Mouse (Mus musculus): Measurements from ENCODE around the gene Plekha6.
"Not testable (repeated sequence)": the region's sequence is repeated elsewhere in the genome, so short reads cannot be mapped to it uniquely, and the experiment has no call there.

Gene Plekha6

GRCm38 (mm10) chr1:133323333-133323732 lies 159.3 kb downstream of the Plekha6 start:
- no peak for DNase-seq (ENCODE audit: low spot score)

- no peak for DNase-seq (ENCODE audit: low spot score)
Measured at GRCm38 (mm10) chr1:133325951-133326350, 161.9 kb downstream of the Plekha6 start.

GRCm38 (mm10) chr1:133327094-133327493 lies 163.1 kb downstream of the Plekha6 start:
- no peak for DNase-seq (ENCODE audit: low spot score)

- DNase-seq (ENCODE audit: low spot score) = no peak
Measured at GRCm38 (mm10) chr1:133328299-133328795, 164.3 kb downstream of the Plekha6 start.

- no peak for DNase-seq (ENCODE audit: low spot score)
Measured at GRCm38 (mm10) chr1:133328896-133329637, 165.1 kb downstream of the Plekha6 start.

GRCm38 (mm10) chr1:133329638-133329964 lies 165.6 kb downstream of the Plekha6 start:
- no peak for DNase-seq (ENCODE audit: low spot score)

- no peak for DNase-seq (ENCODE audit: low spot score)
Measured at GRCm38 (mm10) chr1:133331142-133331541, 167.1 kb downstream of the Plekha6 start.

- DNase-seq (ENCODE audit: low spot score) = no peak
Measured at GRCm38 (mm10) chr1:133332656-133333430, 168.8 kb downstream of the Plekha6 start.

GRCm38 (mm10) chr1:133333937-133334336 lies 169.9 kb downstream of the Plekha6 start:
- no peak for DNase-seq (ENCODE audit: low spot score)

GRCm38 (mm10) chr1:133340403-133340802 lies 176.4 kb downstream of the Plekha6 start:
- not testable (repeated sequence) for DNase-seq (ENCODE audit: low spot score)

- no peak for DNase-seq (ENCODE audit: low spot score)
Measured at GRCm38 (mm10) chr1:133344357-133344756, 180.3 kb downstream of the Plekha6 start.

GRCm38 (mm10) chr1:133346531-133346930 lies 182.5 kb downstream of the Plekha6 start:
- no peak for DNase-seq (ENCODE audit: low spot score)

GRCm38 (mm10) chr1:133347226-133347625 lies 183.2 kb downstream of the Plekha6 start:
- DNase-seq (ENCODE audit: low spot score) = no peak

- no peak for DNase-seq (ENCODE audit: low spot score)
Measured at GRCm38 (mm10) chr1:133347693-133348520, 183.9 kb downstream of the Plekha6 start.

GRCm38 (mm10) chr1:133350210-133350609 lies 186.2 kb downstream of the Plekha6 start, which contains the start of gene Ren1:
TSS of gene Ren1 (plus strand) at chr1:133350510.
- no peak for DNase-seq (ENCODE audit: low spot score)

- DNase-seq (ENCODE audit: low spot score) = no peak
Measured at GRCm38 (mm10) chr1:133351762-133352161, 187.8 kb downstream of the Plekha6 start.
